In the genomic region with DNA sequence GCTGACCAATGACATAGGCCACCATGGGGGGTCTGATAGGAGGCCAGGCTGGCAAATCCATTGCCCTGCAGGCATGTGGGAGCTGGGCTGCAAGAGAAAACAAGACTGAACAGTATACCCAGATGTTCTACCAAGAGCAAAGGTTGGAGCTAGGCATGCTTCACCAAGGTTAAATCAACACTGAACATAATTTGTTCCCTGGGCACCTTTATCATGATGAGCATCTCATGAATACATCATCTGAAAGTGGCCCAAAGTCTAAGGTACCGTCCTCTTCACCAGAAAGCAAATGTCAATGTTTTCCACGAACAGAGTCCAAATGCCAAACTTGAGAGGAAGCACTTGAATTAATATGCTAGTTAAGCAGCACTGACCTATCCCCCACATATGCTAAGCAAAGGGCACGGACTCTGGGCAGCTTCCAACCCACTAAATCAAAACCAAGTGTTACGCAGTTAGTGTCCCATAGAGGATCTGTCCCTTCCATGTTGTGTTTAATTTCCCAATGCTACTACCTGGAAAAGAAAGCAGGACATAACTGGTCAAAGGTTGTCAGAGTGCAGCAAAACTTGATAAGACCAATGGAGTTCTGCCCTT, we compare ENCODE assay signal across 24 mouse cellular contexts.
"Had no signal": no experiment of that assay in that cellular context is flagged by ENCODE, and none has a peak within 500 bp of the region (broad histone marks: within the 10 kb centered on the region; RNA-seq: fewer than 3 reads in every experiment).

No protein-coding gene starts in this region.

- H3K27ac ChIP-seq: hindbrain, postnatal 0 days; layer of hippocampus, adult 2 months; limb, embryonic 10.5 days; limb, embryonic 13.5 days; liver, embryonic 13.5 days; lung, embryonic 15.5 days; midbrain, embryonic 10.5 days; midbrain, embryonic 13.5 days; neural tube, embryonic 13.5 days; stomach, embryonic 15.5 days had no signal

- H3K36me3 ChIP-seq: limb, embryonic 10.5 days; limb, embryonic 13.5 days; liver, embryonic 13.5 days; lung, embryonic 15.5 days; midbrain, embryonic 10.5 days; midbrain, embryonic 13.5 days; neural tube, embryonic 13.5 days; stomach, embryonic 15.5 days had no signal

- H3K9ac ChIP-seq: limb, embryonic 13.5 days; liver, embryonic 13.5 days; lung, embryonic 15.5 days; midbrain, embryonic 13.5 days; neural tube, embryonic 13.5 days; stomach, embryonic 15.5 days had no signal

- H3K4me2 ChIP-seq: limb, embryonic 13.5 days; liver, embryonic 13.5 days; lung, embryonic 15.5 days; midbrain, embryonic 13.5 days; neural tube, embryonic 13.5 days; stomach, embryonic 15.5 days had no signal

- H3K4me1 ChIP-seq: limb, embryonic 10.5 days; limb, embryonic 13.5 days; liver, embryonic 13.5 days; lung, embryonic 15.5 days; megakaryocyte, embryonic 14.5 days; midbrain, embryonic 10.5 days; midbrain, embryonic 13.5 days; neural tube, embryonic 13.5 days; stomach, embryonic 15.5 days had no signal

- H3K9me3 ChIP-seq: limb, embryonic 10.5 days; limb, embryonic 13.5 days; liver, embryonic 13.5 days; lung, embryonic 15.5 days; midbrain, embryonic 10.5 days; neural tube, embryonic 13.5 days; stomach, embryonic 15.5 days had no signal

- DNase-seq: layer of hippocampus, adult 9-11 months; liver, embryonic 13.5 days; lung, adult 18-20 months; lung, postnatal 10 days; lung, postnatal 36 days; retina, postnatal 1 day; right cerebral cortex, postnatal 25 days; spleen, adult 18-20 months; thymus, adult 18-20 months; thymus, postnatal 36 days had no signal

- ATAC-seq: hindbrain, postnatal 0 days; inflammation-experienced regulatory T-cells, adult 6 months; intestine, embryonic 16.5 days; midbrain, embryonic 13.5 days; midbrain, embryonic 16.5 days had no signal

- H3K4me3 ChIP-seq: layer of hippocampus, adult 2 months; limb, embryonic 10.5 days; limb, embryonic 13.5 days; liver, embryonic 13.5 days; lung, embryonic 15.5 days; megakaryocyte, embryonic 14.5 days; midbrain, embryonic 10.5 days; midbrain, embryonic 13.5 days; myocyte; neural tube, embryonic 13.5 days; stomach, embryonic 15.5 days had no signal

- H3K27me3 ChIP-seq: limb, embryonic 13.5 days; liver, embryonic 13.5 days; lung, embryonic 15.5 days; megakaryocyte, embryonic 14.5 days; midbrain, embryonic 13.5 days; neural tube, embryonic 13.5 days; stomach, embryonic 15.5 days had no signal
